Mouse (Mus musculus) stomach, postnatal 0 days (tissue): ENCODE measurements around the gene Sptbn1.

ENCODE experiments used
- CTCF ChIP-seq: IDR thresholded peaks from 2 replicates; pipeline ENCODE4 v1.5.1; 2016; ENCODE audit warnings: antibody characterized with exemption, low read depth, mild to moderate bottlenecking, moderate library complexity
- EP300 ChIP-seq: optimal IDR thresholded peaks from 2 replicates; pipeline ENCODE3; 2016; ENCODE audit warnings: antibody characterized with exemption

GRCm38 (mm10) chr11:30266691-30267035 is 1.3 kb downstream of the Sptbn1 start:
- TF ChIP-seq EP300, result no peak
- no peak for TF ChIP-seq CTCF
